Mouse (Mus musculus): Measurements from ENCODE around the gene Kit. TPM values are rescaled to one million over a fixed set of nuclear protein-coding genes. Genes with fewer than 3 reads are reported as not detected.

Kit gene
- polyA plus RNA-seq, 1 experiment from 2014 or later = 56.6 TPM

DNA sequence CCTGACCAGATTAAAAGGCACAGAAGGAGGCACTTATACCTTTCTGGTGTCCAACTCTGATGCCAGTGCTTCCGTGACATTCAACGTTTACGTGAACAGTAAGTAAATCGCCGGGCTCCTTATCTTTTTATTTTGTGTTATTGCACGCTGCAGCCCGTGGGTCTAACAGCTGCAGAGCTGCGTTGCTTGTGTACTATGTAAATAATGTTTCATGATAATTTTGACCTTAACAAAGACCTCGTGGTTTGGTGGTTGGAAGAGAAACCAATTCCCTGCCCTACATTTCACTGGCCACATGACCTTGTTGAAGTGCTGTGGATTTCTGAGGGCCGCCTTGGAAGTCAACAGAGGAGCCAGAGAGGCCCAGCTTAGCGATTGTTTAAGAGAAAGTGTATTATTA, 48.3 kb downstream of the Kit start:
- Histone ChIP-seq H3K9ac (no peak overlapping the region), H3K4me2 (replicated peaks) (no peak overlapping the region), H3K9me3 (ENCODE audit: control insufficient read depth, low read length) (no peaks in the 10 kb centered on the region), H3K27me3 (ENCODE audit: control insufficient read depth, insufficient read depth, low read length) (no peaks in the 10 kb centered on the region), H3K27ac (no peak overlapping the region), H3K4me1 (replicated peaks; ENCODE audit: control insufficient read depth, insufficient read depth, low read length) (peaks cover 11% of the 10 kb centered on the region; the same call in 1 of the 2 replicates), H3K36me3 (replicated peaks; ENCODE audit: control insufficient read depth, insufficient read depth) (peaks cover 24% of the 10 kb centered on the region; the same call in 1 of the 2 replicates), H3K4me3 (replicated peaks; ENCODE audit: low read length) (no peak overlapping the region)
- no peak for DNase-seq (ENCODE audit: low spot score)
- 86% methylated on average over 11 of the region's 11 CpGs for WGBS
- ATAC-seq (ENCODE audit: low FRiP score) = no peak

DNA sequence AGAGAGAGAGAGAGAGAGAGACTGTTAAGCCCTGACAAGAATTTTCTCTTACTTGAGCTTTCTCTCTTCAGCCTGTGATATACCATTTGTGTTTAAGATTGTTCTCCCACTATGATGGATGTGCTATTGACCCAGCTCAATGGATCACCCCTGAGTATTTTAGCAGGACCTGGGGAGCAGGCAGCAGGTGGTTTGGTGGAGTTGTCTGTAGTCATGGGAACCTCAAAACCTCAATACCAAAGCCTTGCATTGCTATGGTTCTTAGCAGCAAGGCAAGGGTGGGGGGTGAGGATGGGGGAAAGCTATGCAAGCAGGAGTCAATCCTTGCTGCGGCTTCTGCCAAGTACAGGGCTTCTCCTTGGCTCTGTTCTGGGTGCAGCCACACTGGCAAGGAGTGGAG, 48.8 kb downstream of the Kit start:
- peaks cover 11% of the 10 kb centered on the region; the same call in 1 of the 2 replicates for H3K4me1 ChIP-seq (replicated peaks; ENCODE audit: control insufficient read depth, insufficient read depth, low read length)

DNA sequence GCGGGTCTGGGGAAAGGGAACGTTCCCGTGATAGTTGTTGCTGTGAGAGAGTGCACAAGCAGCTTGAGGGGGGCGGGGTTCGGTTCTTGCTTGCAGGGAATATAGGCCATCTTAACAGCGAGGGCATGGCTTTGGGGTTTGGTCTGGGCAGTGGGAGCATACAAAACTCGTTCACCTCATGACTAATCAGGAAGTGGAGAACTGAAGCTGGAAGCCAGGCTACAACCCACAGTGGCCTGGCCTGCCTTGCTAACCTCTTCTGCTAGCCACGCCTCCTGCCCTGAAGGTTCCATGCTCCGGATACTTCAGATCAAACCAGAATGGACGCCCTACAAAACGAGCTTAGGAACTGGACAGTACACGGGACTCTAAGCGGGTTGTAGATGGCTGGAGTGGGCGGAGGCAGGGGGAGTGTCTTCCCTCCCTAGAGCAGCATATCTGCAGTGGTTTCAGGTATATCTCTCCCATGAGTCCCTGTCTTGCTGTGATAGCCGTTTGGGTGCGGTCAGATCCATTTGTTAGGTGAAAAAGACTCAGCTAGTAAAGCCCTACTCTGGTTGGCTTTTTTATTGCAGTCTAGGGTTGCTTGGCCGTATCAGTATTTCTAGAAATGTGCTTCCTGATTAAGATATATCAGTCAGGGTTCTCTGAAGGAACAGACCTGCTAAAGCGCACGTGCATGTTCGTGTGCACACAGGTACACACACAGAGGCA, 49.4 kb downstream of the Kit start:
- no peak overlapping the region for H3K4me3 ChIP-seq (replicated peaks; ENCODE audit: low read length)
- ATAC-seq (ENCODE audit: low FRiP score) = no peak
- no peak for DNase-seq (ENCODE audit: low spot score)
- no peaks in the 10 kb centered on the region for H3K27me3 ChIP-seq (ENCODE audit: control insufficient read depth, insufficient read depth, low read length)
- whole genome bisulfite sequencing = 91% methylated on average over 20 of the region's 20 CpGs
- H3K4me2 ChIP-seq (replicated peaks) = no peak overlapping the region
- H3K4me1 ChIP-seq (replicated peaks; ENCODE audit: control insufficient read depth, insufficient read depth, low read length) = peaks cover 11% of the 10 kb centered on the region; the same call in 1 of the 2 replicates
- no peak overlapping the region for H3K9ac ChIP-seq
- H3K9me3 ChIP-seq (ENCODE audit: control insufficient read depth, low read length) = no peaks in the 10 kb centered on the region
- peaks cover 20% of the 10 kb centered on the region; the same call in 1 of the 2 replicates for H3K36me3 ChIP-seq (replicated peaks; ENCODE audit: control insufficient read depth, insufficient read depth)
- no peak overlapping the region for H3K27ac ChIP-seq

More for the DNA sequence above, 48.8 kb downstream of the Kit start:
- ATAC-seq (ENCODE audit: low FRiP score) (no peak), DNase-seq (ENCODE audit: low spot score) (no peak)
- H3K27ac ChIP-seq = no peak overlapping the region
- H3K9me3 ChIP-seq (ENCODE audit: control insufficient read depth, low read length) = no peaks in the 10 kb centered on the region
- no peak overlapping the region for H3K4me2 ChIP-seq (replicated peaks)
- WGBS = 65% methylated on average over 1 of the region's 1 CpGs
- no peak overlapping the region for H3K9ac ChIP-seq
- H3K4me3 ChIP-seq (replicated peaks; ENCODE audit: low read length) = no peak overlapping the region
- peaks cover 20% of the 10 kb centered on the region; the same call in 1 of the 2 replicates for H3K36me3 ChIP-seq (replicated peaks; ENCODE audit: control insufficient read depth, insufficient read depth)
- no peaks in the 10 kb centered on the region for H3K27me3 ChIP-seq (ENCODE audit: control insufficient read depth, insufficient read depth, low read length)

DNA sequence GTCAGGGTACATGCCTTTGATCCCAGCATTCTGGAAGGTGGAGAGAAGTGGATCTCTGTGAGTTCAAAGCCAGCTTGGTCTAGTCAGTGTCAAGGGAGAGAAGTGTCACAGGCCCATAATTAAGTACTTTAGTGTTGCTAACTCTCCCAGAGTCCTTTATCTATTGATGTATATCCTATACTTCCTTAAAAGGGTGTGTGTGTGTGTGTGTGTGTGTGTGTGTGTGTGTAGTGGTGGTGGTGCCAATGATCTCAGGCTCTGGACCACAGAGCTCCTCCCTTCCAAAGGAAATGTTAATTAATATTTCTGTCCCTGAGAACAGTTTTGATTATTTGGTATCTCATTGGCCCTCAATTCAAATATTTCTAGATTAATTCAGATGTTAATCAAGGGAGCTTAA, 50.3 kb downstream of the Kit start:
- Histone ChIP-seq H3K27ac (no peak overlapping the region), H3K4me1 (replicated peaks; ENCODE audit: control insufficient read depth, insufficient read depth, low read length) (peaks cover 11% of the 10 kb centered on the region; the same call in 1 of the 2 replicates), H3K4me3 (replicated peaks; ENCODE audit: low read length) (no peak overlapping the region), H3K9me3 (ENCODE audit: control insufficient read depth, low read length) (no peaks in the 10 kb centered on the region), H3K9ac (no peak overlapping the region), H3K36me3 (replicated peaks; ENCODE audit: control insufficient read depth, insufficient read depth) (peaks cover 20% of the 10 kb centered on the region; the same call in 1 of the 2 replicates), H3K27me3 (ENCODE audit: control insufficient read depth, insufficient read depth, low read length) (no peaks in the 10 kb centered on the region), H3K4me2 (replicated peaks) (no peak overlapping the region)
- DNase-seq (ENCODE audit: low spot score) = no peak
- ATAC-seq (ENCODE audit: low FRiP score) = no peak

DNA sequence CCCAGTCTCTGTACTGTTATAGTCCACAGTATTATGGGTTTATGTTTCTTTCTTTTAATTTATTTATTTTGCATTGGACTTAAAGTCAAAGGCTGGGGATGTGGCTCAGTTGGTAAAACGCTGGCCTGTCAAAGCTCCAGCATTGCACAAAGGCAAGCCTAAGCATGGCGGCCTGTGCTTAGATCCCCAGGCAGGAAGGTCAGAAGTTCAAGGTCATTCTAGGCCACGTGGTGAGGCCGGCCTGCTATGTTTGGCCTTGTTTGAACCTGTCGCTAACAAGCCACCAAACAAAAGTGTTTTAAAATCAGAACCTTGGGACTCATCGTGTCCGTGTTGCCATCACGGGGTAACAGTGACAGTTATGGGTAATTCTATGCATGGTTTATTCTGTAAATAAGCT, 51.6 kb downstream of the Kit start:
- ATAC-seq (ENCODE audit: low FRiP score) (no peak), DNase-seq (ENCODE audit: low spot score) (no peak)
- Histone ChIP-seq H3K27ac (no peak overlapping the region), H3K4me2 (replicated peaks) (no peak overlapping the region), H3K4me3 (replicated peaks; ENCODE audit: low read length) (no peak overlapping the region), H3K9ac (no peak overlapping the region), H3K27me3 (ENCODE audit: control insufficient read depth, insufficient read depth, low read length) (no peaks in the 10 kb centered on the region), H3K4me1 (replicated peaks; ENCODE audit: control insufficient read depth, insufficient read depth, low read length) (peaks cover 11% of the 10 kb centered on the region; the same call in 1 of the 2 replicates), H3K36me3 (replicated peaks; ENCODE audit: control insufficient read depth, insufficient read depth) (0 out of 2 replicates have a peak, but pooled peaks cover 19% of the 10 kb centered on the region), H3K9me3 (ENCODE audit: control insufficient read depth, low read length) (no peaks in the 10 kb centered on the region)
- whole genome bisulfite sequencing = 34% methylated on average over 8 of the region's 8 CpGs

DNA sequence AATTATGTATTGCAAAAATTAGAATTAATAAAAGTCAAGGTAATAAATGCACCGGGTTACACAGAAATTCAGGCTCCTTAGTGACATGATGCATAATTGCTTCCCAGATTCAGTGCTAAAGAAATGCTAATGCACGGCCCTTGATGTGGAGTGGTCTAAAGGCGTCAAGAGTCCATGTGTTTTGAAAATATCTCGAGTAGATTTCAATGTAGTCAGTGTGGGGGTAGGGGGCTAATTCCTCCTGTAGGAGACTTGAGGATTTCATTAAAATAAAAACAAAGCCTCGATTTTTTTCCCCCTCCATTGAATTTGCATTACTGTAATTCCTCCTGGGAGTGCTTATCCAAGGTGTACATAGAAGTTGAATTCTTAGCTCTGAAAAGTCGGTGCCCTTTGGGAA, 52.0 kb downstream of the Kit start:
- H3K27ac ChIP-seq = no peak overlapping the region
- DNase-seq (ENCODE audit: low spot score) = no peak
- no peaks in the 10 kb centered on the region for H3K9me3 ChIP-seq (ENCODE audit: control insufficient read depth, low read length)
- no peaks in the 10 kb centered on the region for H3K27me3 ChIP-seq (ENCODE audit: control insufficient read depth, insufficient read depth, low read length)
- H3K9ac ChIP-seq = no peak overlapping the region
- no peak overlapping the region for H3K4me3 ChIP-seq (replicated peaks; ENCODE audit: low read length)
- 39% methylated on average over 6 of the region's 6 CpGs for WGBS
- no peak overlapping the region for H3K4me2 ChIP-seq (replicated peaks)
- no peak for ATAC-seq (ENCODE audit: low FRiP score)
- 0 out of 2 replicates have a peak, but pooled peaks cover 15% of the 10 kb centered on the region for H3K36me3 ChIP-seq (replicated peaks; ENCODE audit: control insufficient read depth, insufficient read depth)
- H3K4me1 ChIP-seq (replicated peaks; ENCODE audit: control insufficient read depth, insufficient read depth, low read length) = peaks cover 11% of the 10 kb centered on the region; the same call in 1 of the 2 replicates

DNA sequence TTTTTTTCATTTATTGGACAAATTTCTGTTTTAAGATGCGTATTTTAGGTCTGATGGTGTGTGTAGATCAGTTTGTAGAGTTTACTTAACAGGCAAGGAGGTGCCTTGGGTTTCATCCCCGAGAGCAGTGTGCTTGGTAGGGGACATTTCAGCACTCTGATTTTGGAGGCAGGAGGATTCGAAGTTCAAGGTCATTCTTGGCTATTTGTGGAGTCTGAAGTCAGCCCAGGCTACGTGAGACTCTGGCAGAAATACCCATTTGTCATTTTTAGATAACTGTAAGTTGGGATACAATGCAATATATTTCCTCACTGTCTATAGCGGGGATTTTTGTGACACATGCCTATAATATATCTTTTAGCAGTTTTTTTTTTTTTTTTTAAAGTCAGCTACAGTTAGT, 57.5 kb downstream of the Kit start:
- no peak overlapping the region for H3K4me2 ChIP-seq (replicated peaks)
- WGBS = 89% methylated on average over 5 of the region's 5 CpGs
- DNase-seq (ENCODE audit: low spot score) = no peak
- H3K9me3 ChIP-seq (ENCODE audit: control insufficient read depth, low read length) = no peaks in the 10 kb centered on the region
- no peak overlapping the region for H3K27ac ChIP-seq
- no peak overlapping the region for H3K9ac ChIP-seq
- no peaks in the 10 kb centered on the region for H3K27me3 ChIP-seq (ENCODE audit: control insufficient read depth, insufficient read depth, low read length)
- ATAC-seq (ENCODE audit: low FRiP score) = no peak
- H3K36me3 ChIP-seq (replicated peaks; ENCODE audit: control insufficient read depth, insufficient read depth) = no peaks in the 10 kb centered on the region
- no peaks in the 10 kb centered on the region; the same call in 1 of the 2 replicates for H3K4me1 ChIP-seq (replicated peaks; ENCODE audit: control insufficient read depth, insufficient read depth, low read length)
- H3K4me3 ChIP-seq (replicated peaks; ENCODE audit: low read length) = no peak overlapping the region

DNA sequence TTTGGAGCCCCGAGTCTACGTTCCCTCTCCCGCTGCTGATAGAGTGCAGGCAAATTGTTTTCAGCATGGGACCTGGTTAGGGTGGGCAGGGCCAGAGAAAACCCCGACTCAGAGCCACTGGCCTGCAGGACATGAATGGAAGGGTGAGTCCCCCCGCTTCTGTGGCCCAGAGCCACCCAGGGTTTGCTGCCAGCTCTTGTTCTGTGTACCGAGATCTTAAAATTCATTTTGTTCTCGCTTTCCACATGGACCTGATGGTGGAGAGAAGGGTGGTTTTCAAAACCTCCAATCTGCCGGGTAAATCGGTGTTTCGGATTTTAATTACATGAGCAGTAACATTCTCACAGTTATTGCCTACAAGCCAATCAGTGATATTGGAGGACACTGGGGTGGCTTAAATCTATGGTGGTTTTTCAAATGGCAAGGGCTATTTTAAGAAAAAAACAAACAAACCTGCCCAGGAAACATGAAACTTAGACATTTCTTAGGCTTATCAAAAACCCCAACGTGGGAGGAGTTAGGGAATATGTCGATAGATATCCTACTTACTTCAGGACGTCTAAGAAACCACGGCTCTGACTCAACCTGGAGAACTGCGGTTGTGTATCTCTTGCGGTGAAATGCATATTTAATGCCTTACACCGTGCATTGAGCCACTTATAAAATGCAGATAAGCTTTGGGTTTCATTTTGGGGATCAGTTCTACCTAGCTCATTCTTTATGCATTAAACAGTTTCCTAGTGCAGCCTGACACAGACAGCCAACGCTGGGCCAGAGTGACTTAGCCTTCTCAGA, 58.3 kb downstream of the Kit start:
- no peaks in the 10 kb centered on the region; the same call in 1 of the 2 replicates for H3K4me1 ChIP-seq (replicated peaks; ENCODE audit: control insufficient read depth, insufficient read depth, low read length)
- ATAC-seq (ENCODE audit: low FRiP score) = no peak
- WGBS = 85% methylated on average over 18 of the region's 18 CpGs
- H3K27ac ChIP-seq = no peak overlapping the region
- H3K9ac ChIP-seq = no peak overlapping the region
- no peaks in the 10 kb centered on the region for H3K36me3 ChIP-seq (replicated peaks; ENCODE audit: control insufficient read depth, insufficient read depth)
- DNase-seq (ENCODE audit: low spot score) = no peak
- H3K9me3 ChIP-seq (ENCODE audit: control insufficient read depth, low read length) = no peaks in the 10 kb centered on the region
- no peak overlapping the region for H3K4me2 ChIP-seq (replicated peaks)
- no peak overlapping the region for H3K4me3 ChIP-seq (replicated peaks; ENCODE audit: low read length)
- no peaks in the 10 kb centered on the region for H3K27me3 ChIP-seq (ENCODE audit: control insufficient read depth, insufficient read depth, low read length)

DNA sequence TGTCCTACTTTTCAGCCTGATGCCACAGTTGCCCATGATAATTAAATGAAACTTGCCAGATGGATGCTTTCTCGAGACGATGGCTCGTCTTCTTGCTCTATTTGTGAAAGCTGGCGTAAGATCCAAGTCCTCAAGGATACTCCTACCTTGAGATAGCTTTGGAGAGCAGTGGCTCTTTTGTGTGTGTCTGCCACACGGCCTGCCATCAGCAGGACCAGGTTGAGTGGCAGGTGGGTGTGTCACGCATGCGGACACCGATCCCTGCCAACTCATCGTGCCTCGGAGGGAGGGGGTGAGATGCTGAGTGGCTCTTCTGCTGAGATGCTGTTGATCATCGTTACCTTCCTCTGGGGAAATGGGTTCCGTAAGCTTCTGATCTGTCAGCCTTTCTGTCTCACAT, 60.7 kb downstream of the Kit start:
- ATAC-seq (ENCODE audit: low FRiP score) = no peak
- Histone ChIP-seq H3K27me3 (ENCODE audit: control insufficient read depth, insufficient read depth, low read length) (no peaks in the 10 kb centered on the region), H3K27ac (peak overlapping the region; percentile 29; the same call in 1 of the 2 replicates), H3K4me2 (replicated peaks) (no peak overlapping the region), H3K9me3 (ENCODE audit: control insufficient read depth, low read length) (no peaks in the 10 kb centered on the region), H3K4me1 (replicated peaks; ENCODE audit: control insufficient read depth, insufficient read depth, low read length) (no peaks in the 10 kb centered on the region; the same call in 1 of the 2 replicates), H3K36me3 (replicated peaks; ENCODE audit: control insufficient read depth, insufficient read depth) (no peaks in the 10 kb centered on the region), H3K9ac (no peak overlapping the region), H3K4me3 (replicated peaks; ENCODE audit: low read length) (no peak overlapping the region)
- DNase-seq (ENCODE audit: low spot score) = peak; percentile 33
- WGBS = 45% methylated on average over 12 of the region's 12 CpGs
